ENCODE assay signal across 15 mouse cellular contexts in the genomic region with DNA sequence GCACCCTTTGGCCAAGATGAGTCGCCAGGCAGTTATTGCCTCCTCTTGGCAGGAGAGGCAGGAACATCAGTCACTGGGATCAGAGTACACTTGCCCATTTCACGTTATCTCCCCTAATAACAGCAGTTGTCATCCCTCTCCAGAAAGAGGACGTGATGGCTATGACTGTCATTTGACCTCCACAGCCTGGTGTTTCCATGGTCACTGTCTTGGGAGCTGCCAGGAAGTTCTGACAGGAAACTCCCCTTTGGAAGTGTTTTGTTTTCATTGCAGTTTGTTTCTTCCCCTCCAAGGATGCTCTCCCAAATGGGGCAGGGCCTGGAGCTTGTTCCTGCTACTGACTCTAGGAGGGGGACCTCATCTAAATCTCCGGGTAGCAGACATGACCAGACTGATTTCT.
A peak's percentile ranks its signal among the peaks of the same experiment; 100 is the strongest.
DNase-seq lines count a peak whose midpoint lies in the region; ATAC-seq and TF ChIP-seq lines count a peak whose summit lies in the region.
"Had no signal": no experiment of that assay in that cellular context is flagged by ENCODE, and none has a peak within 500 bp of the region (broad histone marks: within the 10 kb centered on the region; RNA-seq: fewer than 3 reads in every experiment).

No protein-coding gene starts in this region.

- H3K9me3 ChIP-seq in liver, postnatal 0 days (ENCODE audit: low read length) = no peaks in the 10 kb centered on the region
- H3K9me3 ChIP-seq: liver, embryonic 15.5 days; midbrain, embryonic 10.5 days had no signal

- H3K4me3 ChIP-seq in liver, postnatal 0 days (ENCODE audit: low read depth, low read length) = no peak overlapping the region
- H3K4me3 ChIP-seq: liver, embryonic 15.5 days; midbrain, embryonic 10.5 days had no signal

- H3K4me1 ChIP-seq in liver, postnatal 0 days (ENCODE audit: insufficient read depth) = no peaks in the 10 kb centered on the region
- H3K4me1 ChIP-seq: liver, embryonic 15.5 days; midbrain, embryonic 10.5 days had no signal

- no peaks in the 10 kb centered on the region for H3K36me3 ChIP-seq in liver, postnatal 0 days (replicated peaks; ENCODE audit: insufficient read depth, low read length)
- H3K36me3 ChIP-seq: liver, embryonic 15.5 days; midbrain, embryonic 10.5 days had no signal

- no peak overlapping the region for H3K27ac ChIP-seq in liver, postnatal 0 days (ENCODE audit: low read depth)
- H3K27ac ChIP-seq: liver, embryonic 15.5 days; midbrain, embryonic 10.5 days had no signal

- TF ChIP-seq CTCF in liver, postnatal 0 days (IDR thresholded peaks at IDR 0.05; ENCODE audit: low read depth) = no peak

- no peaks in the 10 kb centered on the region for H3K27me3 ChIP-seq in liver, postnatal 0 days (ENCODE audit: insufficient read depth, low read length)
- H3K27me3 ChIP-seq: liver, embryonic 15.5 days had no signal

- DNase-seq in heart, adult 11 months = peak; percentile 96
- no peak for DNase-seq in heart, postnatal 25 days (ENCODE audit: low spot score)
- DNase-seq in liver, postnatal 0 days = no peak
- DNase-seq in liver = no peak
- peak; percentile 45 for DNase-seq in kidney, postnatal 10 days
- peak; percentile 61 for DNase-seq in lung, postnatal 25 days (ENCODE audit: low spot score)
- no peak for DNase-seq in right cerebral cortex, adult 18-20 months
- no peak for DNase-seq in retina, postnatal 1 day
- DNase-seq: cerebellum, adult 8-10 months; gastrocnemius, postnatal 25 days; left cerebral cortex, postnatal 4 days; right cerebral cortex, postnatal 25 days; thymus, adult 18-20 months had no signal

- no peak overlapping the region for H3K4me2 ChIP-seq in liver, postnatal 0 days (ENCODE audit: low read depth, low read length)
- H3K4me2 ChIP-seq: liver, embryonic 15.5 days had no signal

- no peak overlapping the region for H3K9ac ChIP-seq in liver, postnatal 0 days (replicated peaks)
- H3K9ac ChIP-seq: liver, embryonic 15.5 days had no signal

- WGBS in liver, postnatal 0 days (ENCODE audit: insufficient replicate concordance) = 46% methylated on average over 4 of the region's 4 CpGs

- no peak for ATAC-seq in liver, postnatal 0 days

- 0 out of 2 replicates have a peak, but pooled peaks have one; percentile 9 for TF ChIP-seq EP300 in liver, postnatal 0 days (IDR thresholded peaks at IDR 0.05; ENCODE audit: low read depth)

- intact Hi-C loops in heart, postnatal 25 days (cut with DNase I) = no loop called here

Comparison
In these comparisons a context has a peak if more than half of its experiments do, and no peak if none do; other contexts are left out.
1. DNase-seq: peak in heart, adult 11 months (single experiment), kidney, postnatal 10 days (single experiment) and lung, postnatal 25 days (single experiment); none in heart, postnatal 25 days (single experiment), liver, postnatal 0 days (single experiment), liver (single experiment), right cerebral cortex, adult 18-20 months (single experiment) and retina, postnatal 1 day (single experiment).